In the genomic region with DNA sequence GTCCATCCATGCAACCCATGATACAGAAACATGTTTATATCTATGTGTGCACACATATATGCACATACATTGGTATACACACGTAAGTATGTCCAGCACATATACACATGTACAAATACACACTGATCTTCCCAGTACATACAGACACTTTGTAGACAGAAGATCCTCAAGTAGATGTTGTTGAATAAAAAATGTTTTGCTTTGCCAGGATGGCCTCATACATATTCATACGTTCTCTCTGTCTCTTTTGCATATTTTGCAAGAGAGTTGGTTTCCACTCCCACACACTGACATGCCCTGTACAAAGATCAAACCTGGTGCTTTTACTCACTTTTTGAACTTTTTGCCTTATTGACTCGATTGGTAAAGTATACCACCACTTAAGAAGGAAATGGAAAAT, we compare ENCODE assay signal across 15 mouse cellular contexts.
"Had no signal": no experiment of that assay in that cellular context is flagged by ENCODE, and none has a peak within 500 bp of the region (broad histone marks: within the 10 kb centered on the region; RNA-seq: fewer than 3 reads in every experiment).

No protein-coding gene starts in this region.

- H3K36me3 ChIP-seq: heart, embryonic 13.5 days; heart, embryonic 15.5 days; hindbrain, embryonic 13.5 days; hindbrain, embryonic 15.5 days; kidney, embryonic 15.5 days; limb, embryonic 13.5 days; limb, embryonic 15.5 days had no signal

- H3K4me3 ChIP-seq: heart, adult 2 months; heart, embryonic 13.5 days; heart, embryonic 15.5 days; hindbrain, embryonic 13.5 days; hindbrain, embryonic 15.5 days; kidney, embryonic 15.5 days; limb, embryonic 13.5 days; limb, embryonic 15.5 days had no signal

- H3K4me1 ChIP-seq: hindbrain, embryonic 15.5 days had no signal

- H3K9ac ChIP-seq: forebrain, postnatal 0 days; heart, embryonic 13.5 days; heart, embryonic 15.5 days; hindbrain, embryonic 13.5 days; hindbrain, embryonic 15.5 days; kidney, embryonic 15.5 days; limb, embryonic 13.5 days; limb, embryonic 15.5 days had no signal

- H3K27me3 ChIP-seq: heart, embryonic 13.5 days; heart, embryonic 15.5 days; hindbrain, embryonic 13.5 days; hindbrain, embryonic 15.5 days; kidney, embryonic 15.5 days; limb, embryonic 15.5 days had no signal

- H3K9me3 ChIP-seq: heart, embryonic 13.5 days; heart, embryonic 15.5 days; hindbrain, embryonic 13.5 days; hindbrain, embryonic 15.5 days; kidney, embryonic 15.5 days; limb, embryonic 13.5 days; limb, embryonic 15.5 days had no signal

- DNase-seq: forebrain, postnatal 0 days; layer of hippocampus, adult 9-11 months; layer of hippocampus, postnatal 36 days had no signal

- ATAC-seq: forebrain, postnatal 0 days; intestine, embryonic 16.5 days had no signal

- H3K27ac ChIP-seq: heart, adult 2 months; heart, embryonic 13.5 days; heart, embryonic 15.5 days; hindbrain, embryonic 13.5 days; hindbrain, embryonic 15.5 days; hindbrain, postnatal 0 days; kidney, postnatal 0 days; limb, embryonic 13.5 days had no signal

- H3K4me2 ChIP-seq: heart, embryonic 11.5 days; heart, embryonic 13.5 days; heart, embryonic 15.5 days; hindbrain, embryonic 13.5 days; hindbrain, embryonic 15.5 days; kidney, embryonic 15.5 days; limb, embryonic 13.5 days; limb, embryonic 15.5 days had no signal
